Mouse (Mus musculus) brain, embryonic 14.5 days (tissue): ENCODE measurements around the gene Crisp2. TPM values are rescaled to one million over a fixed set of nuclear protein-coding genes. Genes with fewer than 3 reads are reported as not detected.
"Not testable (repeated sequence)": the region's sequence is repeated elsewhere in the genome, so short reads cannot be mapped to it uniquely, and the experiment has no call there.

Source experiments
- DNase-seq: peaks from one replicate; pipeline ENCODE4 v3.0.0-alpha.2; 2011; ENCODE audit warnings: low read depth
- CTCF ChIP-seq: fragments of 200-500 bp; IDR thresholded peaks from 2 replicates; pipeline ENCODE4 v1.5.1; 2012; ENCODE audit warnings: inconsistent platforms, mild to moderate bottlenecking, moderate library complexity, borderline replicate concordance; ENCODE audit not compliant: insufficient read depth, insufficient read length; ENCODE audit errors: extremely low read depth
- POLR2A ChIP-seq: fragments of 200-500 bp; IDR thresholded peaks from 2 replicates; pipeline ENCODE4 v1.6.1; 2012; ENCODE audit warnings: mild to moderate bottlenecking, inconsistent platforms, borderline replicate concordance; ENCODE audit not compliant: poor library complexity, insufficient read depth, insufficient read length, severe bottlenecking; ENCODE audit errors: extremely low read depth
- polyA plus RNA-seq: library from polyadenylated mRNA; depleted of rRNA; stranded (reverse); fragments of >200 nt; gene quantifications from 2 replicates; pipeline ENCODE4 v1.2.3, GENCODE M21; 2012; rRNA removed

Gene Crisp2
- polyA plus RNA-seq, 1 experiment: not detected

DNA sequence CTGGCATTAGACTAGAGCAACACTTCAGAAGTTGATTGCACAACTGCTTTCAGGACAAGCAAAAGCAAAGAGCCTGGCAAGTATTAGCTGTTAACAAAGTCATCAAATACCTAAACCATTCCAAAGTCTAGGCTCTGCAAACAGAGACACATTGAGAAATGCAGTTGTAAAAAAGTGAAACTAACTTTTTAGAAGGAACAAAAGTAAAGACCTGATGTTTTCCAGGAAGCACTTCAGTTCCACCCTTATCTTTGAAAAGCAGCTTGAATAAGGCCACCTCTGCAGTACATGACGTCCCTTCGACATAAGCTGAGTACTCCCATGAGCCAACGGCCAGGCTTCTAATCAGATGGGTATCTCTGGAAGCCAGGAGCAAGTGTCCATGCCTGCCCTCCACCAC lies 253 bp downstream of the Crisp2 start:
- DNase-seq: no peak
- TF ChIP-seq POLR2A: no peak
- no peak for TF ChIP-seq CTCF

DNA sequence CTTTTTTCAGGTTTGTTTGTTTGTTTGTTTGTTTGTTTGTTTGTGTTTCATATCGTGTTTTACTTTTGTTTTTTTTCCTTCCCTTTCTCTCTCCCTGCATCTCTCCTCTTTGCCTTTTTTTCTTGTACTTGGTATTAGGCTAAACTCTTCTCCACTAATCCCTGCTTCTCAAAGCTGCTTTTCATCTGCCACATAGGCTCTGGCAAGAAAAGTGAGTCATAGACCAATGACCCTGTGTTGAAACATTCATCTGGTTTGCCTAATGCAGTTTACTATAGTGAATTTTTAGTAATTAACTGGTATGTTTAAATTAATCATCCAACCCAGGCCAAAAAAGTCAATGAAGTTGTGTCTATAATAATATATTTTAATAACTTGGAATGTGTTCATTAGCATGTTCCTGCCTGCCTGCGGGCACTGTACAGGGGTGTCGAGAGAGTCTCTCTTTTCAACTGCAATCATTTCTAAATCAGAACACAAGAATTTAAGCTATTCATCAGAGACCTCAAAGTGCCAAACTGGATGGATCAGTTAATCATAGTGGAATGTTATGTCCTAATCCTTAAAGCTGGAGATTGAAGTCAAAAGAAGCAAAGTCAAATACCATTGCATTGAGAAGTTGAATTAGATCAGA lies 4.0 kb downstream of the Crisp2 start:
- TF ChIP-seq POLR2A (no peak), CTCF (no peak)
- DNase-seq: no peak

DNA sequence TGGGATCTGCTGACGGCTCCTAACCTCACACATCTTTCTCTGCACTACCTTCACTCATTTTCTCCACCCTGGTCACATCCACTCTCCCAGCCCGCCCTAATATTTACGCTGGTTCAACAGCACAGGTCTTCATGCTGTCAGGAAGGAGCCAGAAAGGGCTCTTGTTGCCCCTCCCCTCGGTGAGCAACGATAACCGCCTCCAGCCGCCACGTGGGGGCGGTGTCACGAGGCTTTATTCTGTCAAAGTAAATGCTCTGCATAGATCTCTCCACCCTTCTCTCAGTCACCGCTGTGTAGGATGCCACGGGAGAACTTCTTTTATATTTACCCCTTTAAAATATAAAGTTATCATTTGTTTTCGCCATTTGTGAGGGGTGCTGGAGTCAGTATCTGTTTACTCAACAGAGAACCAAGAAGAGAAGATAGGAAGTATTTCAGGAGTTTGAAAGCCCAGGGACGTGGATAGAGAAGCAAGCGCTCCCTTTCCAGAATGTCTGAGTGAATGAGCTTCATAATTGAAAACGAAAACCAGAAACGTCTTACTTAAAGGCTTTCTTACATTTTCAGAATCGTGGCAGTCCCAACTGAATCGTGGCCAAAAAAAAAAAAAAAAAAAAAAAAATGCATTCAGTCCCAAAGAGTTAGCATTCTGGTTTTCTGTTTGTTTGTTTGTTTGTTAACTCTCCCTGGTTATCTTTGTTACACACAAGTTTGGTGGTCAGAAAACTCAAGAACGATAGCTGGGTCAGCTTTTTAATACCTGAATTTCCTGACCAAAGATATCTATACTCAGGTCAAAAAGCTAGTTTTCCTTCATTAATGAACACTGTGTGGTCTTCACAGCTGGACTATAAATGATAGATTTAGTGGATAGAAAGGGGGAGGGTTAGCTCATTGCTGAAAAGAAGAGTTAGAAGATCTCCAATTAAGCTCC lies 12.6 kb downstream of the Crisp2 start:
- TF ChIP-seq POLR2A: no peak
- peak; percentile 17; the same call in 1 of the 2 replicates for TF ChIP-seq CTCF
- peak; percentile 6 for DNase-seq

DNA sequence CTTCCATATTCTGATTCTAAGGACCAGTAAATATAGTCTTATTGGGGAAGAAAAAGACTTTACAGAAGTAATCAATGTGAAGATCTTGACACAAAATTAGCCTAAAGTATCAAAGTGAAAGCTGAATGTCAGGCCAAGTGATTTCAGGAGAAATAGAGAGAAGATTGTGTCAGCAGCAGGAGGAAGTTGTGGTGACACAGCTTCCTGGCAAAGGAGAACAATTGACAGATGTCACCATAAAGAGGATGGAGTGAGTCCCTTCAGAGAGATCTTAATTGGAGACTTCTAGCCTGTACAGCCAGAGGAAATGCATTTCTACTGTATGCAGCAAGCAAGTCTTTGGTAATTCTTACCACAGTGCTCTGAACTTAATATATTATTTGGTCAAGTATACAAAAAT lies 16.9 kb downstream of the Crisp2 start:
- no peak for TF ChIP-seq CTCF
- TF ChIP-seq POLR2A: no peak
- DNase-seq: no peak

DNA sequence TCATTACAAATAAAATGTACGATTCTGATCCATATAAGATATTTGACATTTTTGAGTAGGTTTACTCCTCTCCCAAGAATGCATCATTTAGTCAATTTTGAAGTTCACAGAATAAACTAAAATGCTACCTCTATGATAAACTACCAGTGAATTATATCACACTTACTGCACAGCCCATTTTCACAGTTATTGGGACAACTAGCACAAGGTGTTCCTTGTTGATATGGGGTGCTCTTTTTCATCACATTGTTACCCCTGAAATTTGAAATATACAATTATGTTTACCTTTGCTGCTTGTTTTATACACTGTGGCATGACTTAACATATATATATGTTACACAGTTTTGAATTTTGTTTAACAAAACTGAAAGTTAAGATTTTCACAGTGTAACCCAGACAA lies 39.7 kb downstream of the Crisp2 start:
- no peak for TF ChIP-seq POLR2A
- no peak for TF ChIP-seq CTCF
- DNase-seq: no peak

DNA sequence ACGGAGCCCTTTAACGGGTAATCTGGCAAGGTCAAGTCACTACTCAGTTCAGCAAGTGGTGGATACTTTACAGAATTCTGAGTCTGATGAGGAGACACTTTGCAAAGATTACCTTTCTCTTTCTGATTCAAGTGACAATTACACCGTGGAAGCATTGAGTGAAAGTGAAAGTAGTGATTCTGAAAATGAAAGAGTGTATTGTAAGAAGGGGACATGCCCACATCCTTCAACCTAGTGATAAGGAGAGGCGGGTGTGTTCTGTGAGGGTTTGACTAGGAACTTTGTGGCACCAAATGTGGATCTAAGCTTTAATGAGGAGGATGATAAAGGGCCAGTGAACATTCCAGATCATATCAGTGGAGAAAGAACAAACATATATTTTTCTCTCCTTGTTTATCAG lies 43.1 kb downstream of the Crisp2 start:
- TF ChIP-seq POLR2A (no peak), CTCF (no peak)
- no peak for DNase-seq

DNA sequence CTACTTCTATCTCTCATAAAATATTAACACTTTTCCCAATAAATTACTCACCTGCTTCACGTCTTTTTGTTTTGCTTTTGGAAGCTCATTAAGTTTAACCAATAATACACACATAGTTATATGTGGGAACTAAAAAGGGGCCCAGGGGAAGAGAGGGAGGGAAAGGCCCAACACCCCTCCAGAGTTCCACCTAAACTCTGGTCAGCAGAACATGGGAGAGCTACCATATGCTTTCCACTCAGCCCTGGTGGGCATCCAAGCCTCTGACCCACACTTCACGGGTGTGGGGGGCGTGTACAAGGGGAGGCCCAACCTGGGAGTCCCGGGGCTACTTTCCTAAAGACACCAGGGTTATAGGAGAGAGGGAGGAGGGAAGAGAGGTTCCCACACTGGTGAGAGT lies 75.1 kb downstream of the Crisp2 start:
- no peak for DNase-seq
- no peak for TF ChIP-seq POLR2A

DNA sequence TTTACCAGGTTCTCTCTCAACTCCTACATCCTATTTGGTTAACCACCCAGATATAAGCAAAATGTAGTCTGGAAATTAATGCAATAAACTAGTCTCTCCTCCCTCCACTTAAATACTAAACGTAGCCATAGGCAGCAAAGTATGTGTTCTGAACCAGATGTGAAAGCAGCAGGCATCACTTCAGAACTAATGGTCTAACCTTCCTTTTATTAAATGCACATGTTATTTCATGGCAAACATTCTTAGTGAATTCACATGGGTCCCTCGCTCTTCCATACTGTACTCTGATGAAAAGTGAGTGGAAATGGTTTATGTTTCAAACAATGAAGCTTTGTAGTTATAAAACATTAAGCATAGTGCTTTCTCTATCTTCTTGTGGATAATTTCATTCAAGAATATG lies 75.5 kb downstream of the Crisp2 start:
- no peak for DNase-seq
- TF ChIP-seq POLR2A (no peak), CTCF (no peak)

DNA sequence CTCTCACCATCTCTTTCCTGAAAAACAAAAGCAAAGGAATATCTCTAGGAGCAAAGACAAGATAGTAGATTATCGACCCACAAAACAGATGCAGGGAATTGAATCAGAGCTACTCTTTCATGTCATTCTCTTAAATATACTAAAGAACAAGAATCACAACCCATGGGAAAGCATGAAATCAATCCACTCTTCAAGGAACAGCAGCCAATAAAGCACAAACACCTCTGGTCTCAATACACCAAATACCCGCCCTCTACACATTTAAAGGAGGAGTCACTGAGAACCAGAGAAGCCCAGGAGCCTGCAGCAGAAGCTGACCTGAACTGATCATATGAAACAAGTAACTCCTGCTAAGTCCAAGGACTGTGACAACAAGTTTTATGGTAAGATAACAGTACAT lies 80.0 kb downstream of the Crisp2 start, which contains the start of gene Esp1:
Esp1 (plus strand) TSS at position 301 of the 400 bp plus-strand sequence.
- TF ChIP-seq CTCF (no peak), POLR2A (no peak)
- no peak for DNase-seq

DNA sequence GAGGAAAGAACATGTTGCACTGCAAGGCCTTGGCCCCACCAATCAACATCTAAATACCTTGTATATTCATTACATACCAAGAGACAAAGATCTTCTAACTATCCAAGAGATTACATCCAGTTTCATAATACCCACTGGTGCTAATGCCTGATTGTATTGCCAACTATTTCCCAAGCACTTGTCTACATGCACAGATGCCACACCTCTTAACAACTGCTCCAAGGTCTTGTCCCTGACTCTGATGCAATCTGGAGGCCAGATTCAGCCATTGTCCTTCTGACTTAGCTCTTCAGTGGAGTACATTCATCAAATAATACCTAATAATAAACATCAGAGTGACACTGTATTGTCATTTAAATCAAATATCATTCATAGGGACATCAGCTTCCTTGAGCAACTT lies 89.7 kb downstream of the Crisp2 start:
- DNase-seq: not testable (repeated sequence)

DNA sequence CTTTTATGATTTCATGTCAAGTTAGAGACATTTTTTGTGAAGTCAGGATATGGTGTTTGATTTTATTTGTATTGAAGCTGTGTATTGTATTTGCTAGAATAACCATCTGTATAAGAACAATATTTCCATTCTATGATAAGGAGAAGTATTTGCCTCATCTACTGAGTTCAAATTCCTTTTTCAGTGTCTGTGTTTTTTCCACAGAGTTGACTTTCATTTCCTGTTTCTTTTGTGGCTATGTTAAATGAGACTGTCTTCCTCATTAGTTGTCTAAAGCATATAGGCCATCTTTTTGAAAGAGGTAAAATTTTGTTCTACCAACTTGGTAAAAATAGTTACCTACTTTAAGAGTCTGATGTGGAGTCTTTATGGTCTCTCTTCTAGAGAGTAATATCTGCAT lies 90.5 kb downstream of the Crisp2 start:
- DNase-seq: no peak
- no peak for TF ChIP-seq POLR2A
- TF ChIP-seq CTCF: no peak

Other genes starting within 250 kb of the Crisp2 start
- not detected in 2 replicates for gene Esp6, start 245.5 kb downstream of the Crisp2 start, polyA plus RNA-seq
- not detected in 2 replicates for gene Esp4, start 208.4 kb downstream of the Crisp2 start, polyA plus RNA-seq
- gene Esp3, start 174.9 kb downstream of the Crisp2 start, polyA plus RNA-seq: not detected in 2 replicates
- not detected in 2 replicates for gene Esp1, start 79.9 kb downstream of the Crisp2 start, polyA plus RNA-seq
- gene Rhag, start 4.1 kb upstream of the Crisp2 start, polyA plus RNA-seq: 0.10 and 0.14 TPM in 2 replicates
- gene 9130008F23Rik, start 73.6 kb upstream of the Crisp2 start, polyA plus RNA-seq: 0.56 and 0.83 TPM in 2 replicates
- not detected in 2 replicates for gene Glyatl3, start 107.3 kb upstream of the Crisp2 start, polyA plus RNA-seq
- 12.2 and 12.4 TPM in 2 replicates for gene Mut, start 127.7 kb upstream of the Crisp2 start, polyA plus RNA-seq
- gene Cenpq, start 128.0 kb upstream of the Crisp2 start, polyA plus RNA-seq: 8.4 and 12.7 TPM in 2 replicates